Mouse (Mus musculus) fat pad, adult 2 months (tissue): ENCODE results near the gene Usp7.
"Not testable (repeated sequence)": the region's sequence is repeated elsewhere in the genome, so short reads cannot be mapped to it uniquely, and the experiment has no call there.

Experiments
- DNase-seq: peaks from one replicate; pipeline ENCODE4 v3.0.0-alpha.2; 2011; ENCODE audit warnings: low read depth, low spot score; ENCODE audit errors: extremely low read depth

Usp7 gene

DNA sequence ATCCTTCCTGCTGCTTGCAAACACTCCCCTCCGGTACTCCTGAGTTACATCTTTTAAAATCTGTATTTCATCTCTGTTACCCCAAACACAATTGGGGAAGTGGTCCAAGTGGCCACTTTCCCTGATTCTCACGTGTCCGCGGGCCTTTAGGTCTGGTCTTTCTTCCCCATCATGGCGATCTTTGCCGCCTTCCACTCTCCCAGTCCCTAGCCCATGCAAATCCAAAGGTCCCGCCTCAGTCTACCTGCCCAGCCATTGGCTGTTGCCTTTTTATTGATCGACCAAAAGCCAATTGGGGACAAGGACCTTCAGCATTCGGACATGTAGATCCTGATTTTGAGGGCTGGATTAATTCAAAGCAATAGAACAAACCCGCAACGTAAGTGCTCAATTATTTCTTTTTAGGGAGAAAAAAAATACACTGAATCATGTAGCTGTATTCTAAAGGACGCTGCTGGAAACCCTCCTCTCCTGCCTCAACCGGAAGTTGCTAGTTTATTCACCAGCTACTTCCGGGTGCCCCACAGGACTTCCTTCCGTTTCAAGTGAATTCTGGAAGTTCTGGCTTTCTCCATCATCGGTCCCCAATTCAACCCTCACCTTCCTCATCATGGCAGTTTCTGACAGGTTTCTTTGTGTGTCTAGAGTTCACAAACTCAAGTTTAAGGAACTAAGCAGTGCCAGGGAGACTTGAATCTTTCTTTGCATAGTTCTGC is 8.8 kb downstream of the Usp7 start:
- DNase-seq = no peak

GRCm38 (mm10) chr16:8781660-8782059 is 10.4 kb downstream of the Usp7 start:
- DNase-seq = no peak

- DNase-seq = no peak
Observed at GRCm38 (mm10) chr16:8781191-8781590, 10.9 kb downstream of the Usp7 start.

- no peak for DNase-seq
Observed at GRCm38 (mm10) chr16:8780187-8780586, 11.9 kb downstream of the Usp7 start.

DNA sequence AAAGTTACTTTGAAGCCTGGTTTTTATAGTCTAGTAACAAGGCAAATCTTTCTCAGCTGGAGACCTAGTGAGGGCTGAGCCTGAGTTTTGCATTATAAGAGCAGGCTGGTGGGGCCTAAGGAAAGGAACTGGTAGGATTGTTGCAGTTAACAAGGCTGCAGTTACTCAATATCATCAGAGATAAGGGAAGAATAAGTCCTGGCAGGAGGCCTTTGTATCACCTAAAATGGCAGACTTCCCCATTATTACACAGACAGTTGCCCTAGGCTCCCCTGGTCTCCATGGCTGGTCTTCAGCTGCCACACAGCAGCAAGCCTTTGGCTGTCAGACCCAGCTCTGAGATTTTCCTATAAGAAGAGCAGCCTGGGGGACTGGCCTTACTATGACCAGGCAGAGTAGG is 13.4 kb downstream of the Usp7 start:
- DNase-seq = no peak

DNA sequence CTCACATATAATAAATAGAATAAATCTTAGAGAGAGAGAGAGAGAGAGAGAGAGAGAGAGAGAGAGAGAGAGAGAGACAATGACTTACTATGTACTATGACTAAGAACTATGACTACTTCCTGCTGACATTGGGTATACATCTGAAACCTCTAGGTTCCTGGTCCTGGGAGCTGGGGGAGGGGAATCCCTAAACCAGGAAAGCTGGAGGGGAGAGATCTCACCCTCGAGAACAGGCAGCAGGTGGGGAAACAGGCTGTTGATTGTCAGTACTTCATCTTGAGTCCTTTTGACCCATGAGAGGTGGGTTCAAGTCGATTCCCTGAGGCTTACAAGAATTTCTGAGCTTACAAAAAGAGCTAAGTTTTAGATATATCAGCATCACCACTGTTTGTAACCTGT is 14.9 kb downstream of the Usp7 start:
- DNase-seq = no peak

- DNase-seq = no peak
Observed at GRCm38 (mm10) chr16:8776634-8777033, 15.5 kb downstream of the Usp7 start.

DNA sequence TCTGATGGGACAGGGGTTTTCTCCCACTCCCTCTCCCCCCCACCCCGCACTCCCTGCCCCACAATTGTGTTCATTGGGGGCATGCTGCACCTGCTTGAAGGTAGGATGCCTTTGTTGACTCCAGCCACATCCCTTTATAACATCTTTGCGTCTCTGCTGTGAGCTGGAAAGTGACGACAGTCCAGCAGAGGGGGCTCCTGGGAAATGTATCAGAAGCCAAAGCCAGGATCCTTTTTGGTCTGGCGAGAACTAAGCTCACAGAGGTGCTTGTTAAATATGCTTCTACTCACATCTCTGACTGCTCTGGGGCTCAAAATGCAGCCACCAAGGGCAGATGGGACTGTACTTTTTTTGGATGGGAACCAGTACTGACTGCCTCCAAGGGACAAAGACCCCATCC is 21.0 kb downstream of the Usp7 start:
- no peak for DNase-seq

GRCm38 (mm10) chr16:8770342-8770741 is 21.8 kb downstream of the Usp7 start:
- DNase-seq = not testable (repeated sequence)

GRCm38 (mm10) chr16:8769466-8769865 is 22.6 kb downstream of the Usp7 start:
- no peak for DNase-seq

- no peak for DNase-seq
Observed at GRCm38 (mm10) chr16:8769065-8769464, 23.0 kb downstream of the Usp7 start.

DNA sequence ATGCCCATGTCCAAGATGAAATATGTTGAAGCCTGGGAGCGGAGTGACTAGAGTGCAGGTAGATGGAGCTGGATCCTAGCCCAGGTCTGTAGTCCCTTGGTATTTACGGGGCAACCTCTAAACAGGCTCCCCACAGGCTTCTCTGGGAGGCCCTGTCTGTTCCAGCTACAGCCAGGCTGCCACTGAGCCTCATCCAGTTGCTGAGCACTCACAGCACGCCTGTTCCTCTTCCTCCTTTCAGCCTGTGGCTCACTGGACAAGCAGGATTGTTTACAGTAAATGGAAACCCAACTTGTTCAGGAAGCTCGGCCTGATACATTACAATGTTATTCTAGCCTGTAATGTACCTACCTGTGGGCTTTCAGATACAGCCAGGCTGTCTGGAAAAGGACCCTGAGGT is 23.5 kb downstream of the Usp7 start:
- DNase-seq = no peak

DNA sequence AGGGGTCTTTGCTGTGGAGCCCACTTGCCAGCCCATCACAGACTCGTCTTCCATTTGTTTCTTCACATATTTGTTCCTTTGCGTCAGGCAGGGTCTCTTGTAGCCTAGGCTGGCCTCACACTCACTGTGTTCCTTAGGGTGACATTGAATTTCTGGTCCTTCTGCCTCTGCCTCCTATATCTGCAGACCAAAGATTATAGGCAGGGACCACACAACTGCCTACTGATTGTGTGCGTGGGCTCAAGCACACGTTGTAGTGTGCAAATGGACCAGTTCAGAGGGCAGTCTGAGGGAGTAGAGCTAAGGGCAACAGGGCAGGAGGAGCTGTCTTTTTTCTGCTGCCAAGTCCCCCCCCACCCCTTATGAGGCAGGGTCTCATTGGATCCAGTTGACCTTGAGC is 24.0 kb downstream of the Usp7 start:
- no peak for DNase-seq

- DNase-seq = no peak
Observed at GRCm38 (mm10) chr16:8767133-8768052, 24.7 kb downstream of the Usp7 start.

GRCm38 (mm10) chr16:8766196-8766595 is 25.9 kb downstream of the Usp7 start:
- peak; percentile 8 for DNase-seq

DNA sequence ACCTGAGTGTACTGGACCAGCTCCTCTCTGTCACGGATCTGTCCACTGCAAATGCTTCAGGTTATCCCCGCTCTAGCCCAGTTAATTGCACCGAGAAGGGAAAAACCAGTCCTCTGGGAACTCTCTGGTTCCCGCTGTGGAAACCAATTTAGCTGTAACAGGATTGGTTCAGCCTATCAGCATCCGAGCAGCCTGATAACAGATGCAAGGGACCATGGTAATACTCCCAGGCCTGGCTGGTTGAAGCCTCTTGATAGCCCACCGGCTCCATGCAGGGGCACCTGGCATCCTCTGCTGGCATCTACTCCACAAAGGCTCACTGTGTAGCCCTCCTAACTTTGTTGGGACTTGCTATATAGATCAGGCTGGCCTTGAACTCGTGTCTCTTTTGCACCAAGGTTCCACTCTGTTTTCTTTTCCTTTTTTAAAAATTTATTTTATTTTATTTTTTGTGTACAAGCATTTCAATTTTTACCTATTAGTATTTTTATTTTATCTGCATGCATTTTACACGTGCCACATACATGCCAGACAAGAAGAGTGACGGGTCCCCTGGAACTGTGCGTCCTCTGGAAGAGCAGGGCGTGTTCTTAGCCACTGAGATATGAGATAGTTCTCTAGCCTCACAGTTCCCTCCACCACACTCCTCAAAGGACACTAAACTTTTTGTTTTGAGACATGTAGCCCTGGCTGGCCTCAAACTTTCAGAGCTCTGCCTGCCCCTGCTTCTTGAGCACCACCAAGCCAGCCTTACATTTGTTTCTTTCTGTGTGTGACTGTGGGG is 27.8 kb downstream of the Usp7 start:
- no peak for DNase-seq

- DNase-seq = no peak
Observed at GRCm38 (mm10) chr16:8763028-8763427, 29.1 kb downstream of the Usp7 start.

DNA sequence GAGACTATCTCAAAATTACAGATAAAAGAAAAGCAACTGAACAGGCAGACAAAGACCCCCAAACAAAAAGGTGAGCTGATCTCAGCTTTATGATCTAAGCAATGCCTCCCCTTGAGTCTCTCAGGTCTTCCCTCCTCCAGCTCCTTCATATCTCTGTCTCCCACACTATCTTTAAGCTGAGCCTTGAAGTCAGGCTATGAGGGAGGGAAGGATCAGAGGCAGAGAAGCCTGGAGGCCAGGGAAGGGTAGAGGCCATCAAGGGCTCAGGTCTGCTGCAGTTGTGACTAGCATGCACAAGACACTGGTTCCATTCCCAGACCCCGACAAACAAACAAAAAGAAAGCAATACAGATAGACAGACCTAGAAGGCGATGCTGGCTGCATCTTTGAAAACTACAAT is 30.2 kb downstream of the Usp7 start:
- DNase-seq = no peak

DNA sequence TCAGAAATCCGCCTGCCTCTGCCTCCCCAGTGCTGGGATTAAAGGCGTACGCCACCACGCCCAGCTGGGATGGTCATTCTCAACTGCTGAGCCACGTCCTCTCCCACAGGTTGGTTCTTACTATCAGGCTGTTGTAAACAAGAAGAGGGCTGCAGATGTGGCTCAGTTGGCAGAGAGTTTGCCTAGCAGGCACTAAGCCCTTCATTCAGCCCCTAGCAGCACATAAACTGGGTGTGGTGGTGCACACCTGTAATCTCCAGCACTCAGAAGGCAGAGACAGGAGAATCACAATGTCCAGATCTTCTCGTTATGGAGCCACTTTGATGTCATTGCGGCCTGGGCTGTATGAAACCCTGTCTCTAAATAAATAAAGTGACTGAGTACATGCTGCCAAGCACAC is 31.1 kb downstream of the Usp7 start:
- DNase-seq = no peak

DNA sequence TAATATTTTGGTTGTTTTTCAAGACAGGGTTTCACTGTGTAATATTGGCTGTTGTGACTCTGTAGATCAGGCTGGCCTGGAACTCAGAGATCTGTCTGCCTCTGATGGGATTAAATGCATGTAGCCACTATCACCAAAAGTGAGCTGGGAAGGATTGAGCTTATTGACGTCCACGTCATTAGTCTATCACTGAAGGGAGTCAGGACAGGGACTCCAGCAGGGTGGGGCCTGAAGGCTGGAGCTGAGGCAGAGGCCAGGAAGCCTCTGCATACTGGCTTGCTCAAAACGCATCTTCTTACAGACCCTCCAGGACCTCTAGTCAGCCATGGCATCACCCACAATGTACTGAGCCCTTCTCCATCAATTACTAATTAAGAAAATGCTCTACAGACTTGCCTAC is 33.1 kb downstream of the Usp7 start:
- DNase-seq = no peak

GRCm38 (mm10) chr16:8758193-8758592 is 33.9 kb downstream of the Usp7 start:
- DNase-seq = no peak
